In genomic region chr9:34558291-34558899, GRCm38 (mm10) we compare ENCODE assay signal across 9 mouse cellular contexts.
A peak's percentile ranks its signal among the peaks of the same experiment; 100 is the strongest.
DNase-seq lines count a peak whose midpoint lies in the region; ATAC-seq and TF ChIP-seq lines count a peak whose summit lies in the region.
"Had no signal": no experiment of that assay in that cellular context is flagged by ENCODE, and none has a peak within 500 bp of the region (broad histone marks: within the 10 kb centered on the region; RNA-seq: fewer than 3 reads in every experiment).

No protein-coding gene starts in this region.

- H3K4me1 ChIP-seq in lung, postnatal 0 days (ENCODE audit: insufficient read depth, low read depth, low read length): no peaks in the 10 kb centered on the region
- 0 out of 2 replicates have a peak, but pooled peaks cover 8% of the 10 kb centered on the region for H3K4me1 ChIP-seq in embryonic facial prominence, embryonic 15.5 days
- H3K4me1 ChIP-seq: liver, embryonic 13.5 days had no signal

- H3K36me3 ChIP-seq in lung, postnatal 0 days (ENCODE audit: insufficient read depth, low read length): no peaks in the 10 kb centered on the region
- H3K36me3 ChIP-seq in embryonic facial prominence, embryonic 15.5 days: no peaks in the 10 kb centered on the region
- H3K36me3 ChIP-seq: liver, embryonic 13.5 days had no signal

- TF ChIP-seq CTCF in lung, postnatal 0 days (IDR thresholded peaks at IDR 0.05): no peak

- H3K27ac ChIP-seq in lung, postnatal 0 days (ENCODE audit: low read length): no peak overlapping the region
- no peak overlapping the region for H3K27ac ChIP-seq in embryonic facial prominence, embryonic 15.5 days (replicated peaks)
- H3K27ac ChIP-seq: liver, embryonic 13.5 days had no signal

- H3K9ac ChIP-seq in lung, postnatal 0 days (replicated peaks; ENCODE audit: low read depth): no peak overlapping the region
- no peak overlapping the region for H3K9ac ChIP-seq in embryonic facial prominence, embryonic 15.5 days
- H3K9ac ChIP-seq: liver, embryonic 13.5 days had no signal

- H3K4me3 ChIP-seq in lung, postnatal 0 days (ENCODE audit: low read depth, low read length): no peak overlapping the region
- no peak overlapping the region for H3K4me3 ChIP-seq in embryonic facial prominence, embryonic 15.5 days (replicated peaks)
- H3K4me3 ChIP-seq: liver, embryonic 13.5 days had no signal

- 54% methylated on average over 8 of the region's 8 CpGs for WGBS in lung, postnatal 0 days
- 25% methylated on average over 8 of the region's 8 CpGs for WGBS in embryonic facial prominence, embryonic 15.5 days

- TF ChIP-seq EP300 in lung, postnatal 0 days (IDR thresholded peaks at IDR 0.05): no peak

- ATAC-seq in lung, postnatal 0 days: no peak
- no peak for ATAC-seq in embryonic facial prominence, embryonic 15.5 days (ENCODE audit: insufficient number of reproducible peaks, low FRiP score, low TSS enrichment, low read depth)

- H3K9me3 ChIP-seq in lung, postnatal 0 days (ENCODE audit: low read length): no peaks in the 10 kb centered on the region
- no peaks in the 10 kb centered on the region for H3K9me3 ChIP-seq in embryonic facial prominence, embryonic 15.5 days (replicated peaks)
- H3K9me3 ChIP-seq: liver, embryonic 13.5 days had no signal

- no peak overlapping the region for H3K4me2 ChIP-seq in lung, postnatal 0 days (replicated peaks; ENCODE audit: low read depth, low read length)
- H3K4me2 ChIP-seq in embryonic facial prominence, embryonic 15.5 days (replicated peaks): peak overlapping the region; percentile 21; the same call in 1 of the 2 replicates
- H3K4me2 ChIP-seq: liver, embryonic 13.5 days had no signal

- H3K27me3 ChIP-seq in lung, postnatal 0 days (replicated peaks; ENCODE audit: insufficient read depth, low read length): no peaks in the 10 kb centered on the region
- H3K27me3 ChIP-seq in embryonic facial prominence, embryonic 15.5 days: no peaks in the 10 kb centered on the region
- H3K27me3 ChIP-seq: liver, embryonic 13.5 days had no signal

- intact Hi-C loops in left cerebral cortex, postnatal 4 days (cut with DNase I): no loop called here

- DNase-seq in lung, postnatal 0 days (ENCODE audit: low spot score): peak; percentile 9
- no peak for DNase-seq in lung, postnatal 14 days
- DNase-seq in left cerebral cortex, postnatal 4 days: peak; percentile 46
- peak; percentile 19 for DNase-seq in retina, postnatal 7 days (ENCODE audit: low read depth, low spot score)
- no peak for DNase-seq in thymus, postnatal 14 days
- no peak for DNase-seq in adrenal gland, adult 8-10 months
- DNase-seq in ovary, postnatal 36 days (ENCODE audit: low spot score): no peak
- DNase-seq: liver, embryonic 13.5 days had no signal

Comparison
In these comparisons a context has a peak if more than half of its experiments do, and no peak if none do; other contexts are left out.
1. DNase-seq: peak in lung, postnatal 0 days (single experiment), left cerebral cortex, postnatal 4 days (single experiment) and retina, postnatal 7 days (single experiment); none in lung, postnatal 14 days (single experiment), thymus, postnatal 14 days (single experiment), adrenal gland, adult 8-10 months (single experiment) and ovary, postnatal 36 days (single experiment).